Mouse (Mus musculus) liver, postnatal 0 days (tissue): ENCODE results near the gene Taar7b.

Source experiments
- CTCF ChIP-seq: sonication (generic); IDR thresholded peaks from 2 replicates; pipeline ENCODE4 v1.5.1; 2016; ENCODE audit warnings: antibody characterized with exemption, low read depth
- EP300 ChIP-seq: IDR thresholded peaks from 2 replicates; pipeline ENCODE4 v1.6.1; 2016; ENCODE audit warnings: antibody characterized with exemption, low read depth, mild to moderate bottlenecking

- TF ChIP-seq CTCF (no peak), EP300 (no peak)
Observed at GRCm38 (mm10) chr10:23963444-23963843, 36.3 kb upstream of the Taar7b start.
